Mouse (Mus musculus) left cerebral cortex, adult 18-20 months (tissue): ENCODE measurements at regions not wholly inside any gene's neighbourhood (a gene's known extent, or its start where the extent isn't known, plus 50 kb on each side); places are given as distances from the start of the nearest gene placed in this dataset.

ENCODE experiments used
- DNase-seq, 2 experiments: peaks; one replicate each; pipeline ENCODE4 v3.0.0; 2021 to 2022; ENCODE audit warnings: low spot score in 2 of 2, mixed read lengths in 1 of 2

- no peak for DNase-seq
These were observed 117.1 kb upstream of the Rpl38 start for GRCm38 (mm10) chr11:114551262-114551661.

- DNase-seq, result no peak
These were observed 119.7 kb upstream of the Rpl38 start for GRCm38 (mm10) chr11:114548658-114549057.

GRCm38 (mm10) chr11:114544212-114544611 lies 124.1 kb upstream of the Rpl38 start:
- no peak for DNase-seq

GRCm38 (mm10) chr11:114542167-114542566 lies 126.2 kb upstream of the Rpl38 start:
- DNase-seq, result no peak

GRCm38 (mm10) chr11:114540503-114540902 lies 127.8 kb upstream of the Rpl38 start:
- no peak for DNase-seq

- no peak for DNase-seq
These were observed 131.5 kb upstream of the Rpl38 start for GRCm38 (mm10) chr11:114536616-114537493.

- DNase-seq, result no peak
These were observed 132.4 kb upstream of the Rpl38 start for GRCm38 (mm10) chr11:114535900-114536299.

- peak in 1 of 2 experiments; percentile 24 for DNase-seq
These were observed 133.9 kb upstream of the Rpl38 start for GRCm38 (mm10) chr11:114534436-114534835.

GRCm38 (mm10) chr11:114531241-114531765 lies 137.0 kb upstream of the Rpl38 start:
- no peak for DNase-seq

- DNase-seq, result no peak
These were observed 139.2 kb upstream of the Rpl38 start for GRCm38 (mm10) chr11:114528937-114529772.

- DNase-seq, result peak; percentile 65 to 80
These were observed 144.7 kb upstream of the Rpl38 start for GRCm38 (mm10) chr11:114523444-114524238.

GRCm38 (mm10) chr11:114515278-114515677 lies 153.0 kb upstream of the Rpl38 start:
- DNase-seq, result no peak

GRCm38 (mm10) chr11:114514126-114514525 lies 154.2 kb upstream of the Rpl38 start:
- DNase-seq, result no peak

- DNase-seq, result no peak
These were observed 154.9 kb upstream of the Rpl38 start for GRCm38 (mm10) chr11:114513446-114513845.

- DNase-seq, result no peak
These were observed 156.3 kb upstream of the Rpl38 start for GRCm38 (mm10) chr11:114511994-114512393.

GRCm38 (mm10) chr11:114502562-114502961 lies 165.8 kb upstream of the Rpl38 start:
- DNase-seq, result no peak

GRCm38 (mm10) chr11:114501869-114502540 lies 166.3 kb upstream of the Rpl38 start:
- peak; percentile 43 to 55 for DNase-seq

GRCm38 (mm10) chr11:114500416-114500815 lies 167.9 kb upstream of the Rpl38 start:
- DNase-seq, result no peak

- DNase-seq, result no peak
These were observed 168.7 kb upstream of the Rpl38 start for GRCm38 (mm10) chr11:114499665-114500064.

GRCm38 (mm10) chr11:114495520-114495921 lies 172.8 kb upstream of the Rpl38 start:
- DNase-seq, result no peak
